Mouse (Mus musculus) intestine, postnatal 0 days (tissue): ENCODE measurements around the gene Dlk1. TPM values are rescaled to one million over a fixed set of nuclear protein-coding genes. Genes with fewer than 3 reads are reported as not detected.
"Not testable (repeated sequence)": the region's sequence is repeated elsewhere in the genome, so short reads cannot be mapped to it uniquely, and the experiment has no call there.

Experiments
- ATAC-seq: fragments of 200-750 bp; cut with Nextera tagmentation; 2 replicates; pipeline ENCODE4 v1.8.0; 2017; ENCODE audit warnings: mild to moderate bottlenecking, moderate TSS enrichment, moderate library complexity
- H3K27ac ChIP-seq: fragments of 300-500 bp; sonication (generic); 2 replicates; pipeline ENCODE4 v1.5.1; 2014; ENCODE audit warnings: mild to moderate bottlenecking, low read depth, low read length, moderate library complexity
- H3K27me3 ChIP-seq: fragments of 300-500 bp; sonication (generic); replicated peaks from 2 replicates; pipeline ENCODE4 v1.6.1; 2014; ENCODE audit warnings: low read length, mixed read lengths; ENCODE audit not compliant: control insufficient read depth, insufficient read depth
- H3K36me3 ChIP-seq: fragments of 300-500 bp; sonication (generic); 2 replicates; pipeline ENCODE4 v1.6.1; 2014; ENCODE audit warnings: mild to moderate bottlenecking, moderate library complexity; ENCODE audit not compliant: control insufficient read depth, insufficient read depth
- H3K4me1 ChIP-seq: fragments of 300-500 bp; sonication (generic); replicated peaks from 2 replicates; pipeline ENCODE4 v1.6.1; 2014; ENCODE audit warnings: antibody characterized with exemption, low read length, mixed read lengths; ENCODE audit not compliant: control insufficient read depth, insufficient read depth
- H3K4me2 ChIP-seq: fragments of 300-500 bp; sonication (generic); replicated peaks from 2 replicates; pipeline ENCODE4 v1.6.1; 2014; ENCODE audit warnings: low read depth, mild to moderate bottlenecking, moderate library complexity
- H3K4me3 ChIP-seq: fragments of 300-500 bp; sonication (generic); 2 replicates; pipeline ENCODE4 v1.5.1; 2014; ENCODE audit warnings: low read depth, low read length
- H3K9ac ChIP-seq: fragments of 300-500 bp; sonication (generic); 2 replicates; pipeline ENCODE4 v1.6.1; 2014; ENCODE audit warnings: mild to moderate bottlenecking, low read depth, low read length
- H3K9me3 ChIP-seq: fragments of 300-500 bp; sonication (generic); 2 replicates; pipeline ENCODE4 v1.6.1; 2016; ENCODE audit warnings: mixed run types; ENCODE audit not compliant: control insufficient read depth
- CTCF ChIP-seq: sonication (generic); IDR thresholded peaks from 2 replicates; pipeline ENCODE4 v1.5.1; 2016; ENCODE audit warnings: low read depth, mild to moderate bottlenecking, control low read depth, antibody characterized with exemption, moderate library complexity
- WGBS: fragments of 180-500 bp; shearing (Covaris S2); extraction: QIAGEN DNeasy Blood & Tissue Kit; methylation state at CpG from one replicate; pipeline ENCODE4 v1.1.7; 2014; 5-methylcytosine and 5-hydroxymethylcytosine counted together
- polyA plus RNA-seq: library from polyadenylated mRNA; unstranded; fragments of >200 nt; fragmentation: Nextera tagmentation; extraction: Ambion mirVana; gene quantifications from 2 replicates; pipeline ENCODE4 v1.2.1, GENCODE M21; 2015

The Dlk1 gene
- polyA plus RNA-seq, 1 experiment from 2014 or later = 73.6 TPM

GRCm38 (mm10) chr12:109459481-109460401 lies 7.1 kb downstream of the Dlk1 start:
- TF ChIP-seq CTCF = no peak
- WGBS = 51% methylated on average over 49 of the region's 49 CpGs
- no peak overlapping the region for H3K27ac ChIP-seq
- peaks cover 18% of the 10 kb centered on the region; the same call in 1 of the 2 replicates for H3K27me3 ChIP-seq
- H3K4me1 ChIP-seq = no peaks in the 10 kb centered on the region
- no peak overlapping the region for H3K9ac ChIP-seq
- H3K36me3 ChIP-seq = no peaks in the 10 kb centered on the region
- H3K4me3 ChIP-seq = no peak overlapping the region
- no peaks in the 10 kb centered on the region for H3K9me3 ChIP-seq
- peak overlapping the region; percentile 21; the same call in 1 of the 2 replicates for H3K4me2 ChIP-seq
- ATAC-seq = no peak

- H3K36me3 ChIP-seq = no peaks in the 10 kb centered on the region
- no peak for ATAC-seq
- no peaks in the 10 kb centered on the region for H3K9me3 ChIP-seq
- H3K9ac ChIP-seq = no peak overlapping the region
- H3K4me3 ChIP-seq = no peak overlapping the region
- no peak overlapping the region for H3K27ac ChIP-seq
- 71% methylated on average over 10 of the region's 10 CpGs for WGBS
- no peak overlapping the region for H3K4me2 ChIP-seq
- H3K27me3 ChIP-seq = 0 out of 2 replicates have a peak, but pooled peaks cover 14% of the 10 kb centered on the region
- TF ChIP-seq CTCF = no peak
- no peaks in the 10 kb centered on the region for H3K4me1 ChIP-seq
Observed at GRCm38 (mm10) chr12:109462594-109462993, 10.0 kb downstream of the Dlk1 start.

- not testable (repeated sequence) for H3K9me3 ChIP-seq, H3K4me1 ChIP-seq, H3K27ac ChIP-seq, H3K27me3 ChIP-seq, ATAC-seq, H3K4me2 ChIP-seq, H3K9ac ChIP-seq, H3K36me3 ChIP-seq, H3K4me3 ChIP-seq
- 83% methylated on average over 4 of the region's 4 CpGs for WGBS
Observed at GRCm38 (mm10) chr12:109467417-109467816, 14.8 kb downstream of the Dlk1 start.

DNA sequence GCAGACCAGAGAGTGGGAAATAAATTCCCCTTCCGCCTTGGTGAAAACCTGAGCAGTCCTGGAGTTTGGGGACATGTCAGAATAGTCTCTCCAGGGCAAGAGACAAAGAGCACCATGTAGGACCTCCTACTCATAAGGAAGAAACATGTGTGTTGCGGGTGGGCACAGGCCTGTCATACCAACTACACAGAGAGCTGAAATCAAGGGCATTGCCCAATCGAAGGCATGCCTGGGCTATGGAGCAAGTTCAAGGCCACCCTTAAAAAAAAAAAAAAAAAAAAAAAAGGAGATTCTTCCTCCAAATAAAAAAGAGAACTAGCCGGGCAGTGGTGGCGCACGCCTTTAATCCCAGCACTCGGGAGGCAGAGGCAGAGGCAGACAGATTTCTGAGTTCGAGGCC lies 17.2 kb downstream of the Dlk1 start:
- WGBS = 87% methylated on average over 8 of the region's 8 CpGs
- Histone ChIP-seq H3K27me3 (no peaks in the 10 kb centered on the region), H3K9ac (no peak overlapping the region), H3K4me3 (no peak overlapping the region), H3K4me1 (0 out of 2 replicates have a peak, but pooled peaks cover 2% of the 10 kb centered on the region), H3K36me3 (no peaks in the 10 kb centered on the region), H3K27ac (no peak overlapping the region), H3K4me2 (no peak overlapping the region), H3K9me3 (no peaks in the 10 kb centered on the region)
- no peak for ATAC-seq
- no peak for TF ChIP-seq CTCF

- H3K9me3 ChIP-seq = no peaks in the 10 kb centered on the region
- ATAC-seq = no peak
- no peak for TF ChIP-seq CTCF
- no peak overlapping the region for H3K27ac ChIP-seq
- H3K4me2 ChIP-seq = no peak overlapping the region
- WGBS = 86% methylated on average over 11 of the region's 11 CpGs
- H3K4me3 ChIP-seq = no peak overlapping the region
- H3K36me3 ChIP-seq = no peaks in the 10 kb centered on the region
- 0 out of 2 replicates have a peak, but pooled peaks cover 2% of the 10 kb centered on the region for H3K4me1 ChIP-seq
- H3K27me3 ChIP-seq = no peaks in the 10 kb centered on the region
- no peak overlapping the region for H3K9ac ChIP-seq
Observed at GRCm38 (mm10) chr12:109472627-109473026, 20.0 kb downstream of the Dlk1 start.

DNA sequence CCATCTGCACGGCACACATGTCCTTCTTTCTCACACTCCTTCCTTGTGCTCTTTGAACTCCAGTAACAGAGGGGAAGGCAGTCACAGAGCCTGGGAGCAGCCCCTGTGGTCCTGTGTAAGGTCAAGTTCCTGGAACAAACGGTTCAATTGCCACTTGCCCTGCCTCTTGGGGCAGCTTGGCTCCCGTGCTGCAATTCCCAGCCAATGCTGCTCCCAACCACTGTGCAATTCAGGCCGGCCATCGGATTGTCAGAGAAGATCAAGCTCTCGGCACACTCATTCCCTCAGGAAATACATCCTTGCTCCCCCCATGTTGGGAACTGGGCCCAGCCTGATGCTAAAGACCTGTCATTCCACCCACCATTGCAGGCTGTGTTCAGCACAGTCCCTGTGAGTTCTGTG lies 21.0 kb downstream of the Dlk1 start:
- Histone ChIP-seq H3K9ac (no peak overlapping the region), H3K4me3 (no peak overlapping the region), H3K36me3 (no peaks in the 10 kb centered on the region), H3K4me1 (0 out of 2 replicates have a peak, but pooled peaks cover 2% of the 10 kb centered on the region), H3K27ac (no peak overlapping the region), H3K27me3 (no peaks in the 10 kb centered on the region), H3K9me3 (no peaks in the 10 kb centered on the region), H3K4me2 (no peak overlapping the region)
- TF ChIP-seq CTCF = no peak
- no peak for ATAC-seq
- WGBS = 33% methylated on average over 6 of the region's 6 CpGs
